Mouse (Mus musculus) heart, adult 2 months (tissue): ENCODE measurements around the gene Sgo1. TPM values are rescaled to one million over a fixed set of nuclear protein-coding genes. Genes with fewer than 3 reads are reported as not detected.
"Not testable (repeated sequence)": the region's sequence is repeated elsewhere in the genome, so short reads cannot be mapped to it uniquely, and the experiment has no call there.

Source experiments
- DNase-seq, 2 experiments: peaks; one replicate each; pipeline ENCODE4 v3.0.0; 2021
- H3K27ac ChIP-seq: fragments of 200-600 bp; 2 replicates; pipeline ENCODE4 v1.8.1; 2022
- H3K27me3 ChIP-seq: fragments of 200-500 bp; 2 replicates; pipeline ENCODE4 v1.6.1; 2012; ENCODE audit warnings: mild to moderate bottlenecking, low read length, inconsistent platforms, mixed read lengths; ENCODE audit not compliant: control insufficient read depth, insufficient read depth
- H3K36me3 ChIP-seq: fragments of 200-500 bp; 2 replicates; pipeline ENCODE4 v1.6.1; 2012; ENCODE audit warnings: low read length, inconsistent platforms; ENCODE audit not compliant: control insufficient read depth, insufficient read depth
- H3K4me1 ChIP-seq: fragments of 200-500 bp; 2 replicates; pipeline ENCODE4 v1.6.1; 2011; ENCODE audit warnings: low read length; ENCODE audit not compliant: control insufficient read depth, insufficient read depth
- H3K4me3 ChIP-seq: fragments of 200-600 bp; 2 replicates; pipeline ENCODE4 v1.8.1; 2022
- H3K79me2 ChIP-seq: fragments of 200-500 bp; replicated peaks from 2 replicates; pipeline ENCODE4 v1.6.1; 2012; ENCODE audit warnings: mild to moderate bottlenecking, inconsistent platforms, low read length, moderate library complexity, mixed read lengths; ENCODE audit not compliant: control insufficient read depth, insufficient read depth
- H3K9ac ChIP-seq: fragments of 200-500 bp; 2 replicates; pipeline ENCODE4 v1.6.1; 2012; ENCODE audit warnings: low read depth, mild to moderate bottlenecking, control low read depth, inconsistent platforms, low read length, mixed read lengths
- CTCF ChIP-seq: fragments of 200-600 bp; IDR thresholded peaks from 2 replicates; pipeline ENCODE4 v1.8.1; 2022; ENCODE audit warnings: antibody characterized with exemption, mild to moderate bottlenecking, moderate library complexity
- EP300 ChIP-seq: fragments of 200-500 bp; IDR thresholded peaks from 2 replicates; pipeline ENCODE4 v1.6.1; 2011; ENCODE audit warnings: low read depth, low read length, control low read depth; ENCODE audit not compliant: insufficient read depth
- POLR2A ChIP-seq: fragments of 200-500 bp; IDR thresholded peaks from 2 replicates; pipeline ENCODE4 v1.6.1; 2011; ENCODE audit warnings: mild to moderate bottlenecking, low read depth, low read length, control low read depth; ENCODE audit not compliant: insufficient read depth
- WGBS: fragments of 180-500 bp; shearing (Covaris S2); methylation state at CpG from one replicate; pipeline ENCODE4 v1.1.7; 2018; 5-methylcytosine and 5-hydroxymethylcytosine counted together
- intact Hi-C: fragments of 180-260 bp; cut with DNase I; formaldehyde crosslinking; loops from one replicate; pipeline ENCODE4 v1.15.1; 2025
- polyA plus RNA-seq: library from polyadenylated mRNA; depleted of rRNA; stranded (reverse); fragments of >200 nt; gene quantifications from 2 replicates; pipeline ENCODE4 v1.2.3, GENCODE M21; 2012
- total RNA-seq, 2 experiments: library from RNA; stranded (reverse); gene quantifications; 2 replicates each; pipeline ENCODE4 v1.2.3; 2021

Gene Sgo1
- total and polyA plus RNA-seq, 3 experiments, result 0.04 to 0.29 (median 0.14) TPM

DNA sequence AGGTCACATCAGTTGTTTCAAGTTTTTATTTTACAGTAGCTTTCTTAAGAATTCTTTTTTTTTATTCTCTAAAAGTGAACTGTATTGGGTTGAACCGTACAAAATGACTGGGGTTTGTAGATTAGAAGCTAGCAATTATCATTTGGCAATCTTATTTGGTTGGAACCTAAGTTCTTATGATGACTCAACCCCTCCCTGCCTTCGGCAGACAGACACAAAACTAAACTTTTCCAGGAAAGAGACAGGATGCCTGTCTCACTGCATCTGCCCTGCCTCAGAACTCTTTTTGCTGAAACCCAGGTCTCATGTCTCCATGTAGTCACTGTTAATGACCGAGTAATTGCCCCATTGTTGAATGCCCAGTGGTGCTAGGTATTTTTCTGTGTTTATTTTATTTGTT, 24.9 kb downstream of the Sgo1 start:
- H3K9ac ChIP-seq, result no peak overlapping the region
- 59% methylated on average over 3 of the region's 3 CpGs for WGBS
- H3K79me2 ChIP-seq, result no peaks in the 10 kb centered on the region
- no peak for TF ChIP-seq CTCF
- no peak for TF ChIP-seq EP300
- TF ChIP-seq POLR2A, result no peak
- no peak for DNase-seq
- no peaks in the 10 kb centered on the region for H3K27me3 ChIP-seq
- intact Hi-C loops, result no loop called here
- H3K27ac ChIP-seq, result no peak overlapping the region
- no peak overlapping the region for H3K4me3 ChIP-seq
- H3K4me1 ChIP-seq, result no peaks in the 10 kb centered on the region
- peaks cover 9% of the 10 kb centered on the region for H3K36me3 ChIP-seq

DNA sequence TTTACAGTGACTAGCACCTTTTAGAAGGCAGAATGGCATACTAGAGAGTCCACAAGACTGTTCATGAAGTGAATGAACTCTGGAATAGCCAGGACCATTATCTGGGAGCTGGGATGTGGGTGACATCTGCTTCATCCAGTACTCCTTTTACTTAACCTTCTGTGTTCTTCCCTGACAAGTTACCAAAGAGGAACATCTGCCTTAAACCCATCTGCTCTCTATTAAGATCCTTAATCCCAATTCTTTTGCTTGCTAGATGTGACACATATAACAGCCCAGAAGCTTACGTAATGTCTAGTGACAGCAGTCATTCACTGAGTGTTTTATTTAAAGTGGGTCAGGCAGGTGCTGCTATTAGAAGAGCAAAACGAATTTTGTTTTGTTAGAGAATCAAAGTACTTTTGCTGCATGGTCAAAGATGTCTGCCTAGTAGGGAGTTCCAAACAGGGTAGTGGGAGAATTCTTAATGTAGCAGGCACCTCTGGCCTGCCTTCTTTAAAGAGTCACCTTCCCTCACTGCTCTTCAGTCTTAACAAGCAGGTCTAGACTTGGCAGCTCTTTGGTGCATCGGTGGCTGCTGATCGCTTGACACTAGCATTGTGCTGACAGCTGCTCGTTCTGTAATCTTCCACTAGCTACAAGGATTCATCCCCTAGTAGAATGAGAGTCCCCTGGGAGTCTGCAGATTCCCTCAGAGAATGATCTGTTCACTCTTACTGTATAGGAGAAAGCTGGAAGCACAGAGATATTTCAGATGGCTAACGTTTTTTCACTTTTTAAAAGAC, 27.9 kb downstream of the Sgo1 start:
- no peak for DNase-seq

DNA sequence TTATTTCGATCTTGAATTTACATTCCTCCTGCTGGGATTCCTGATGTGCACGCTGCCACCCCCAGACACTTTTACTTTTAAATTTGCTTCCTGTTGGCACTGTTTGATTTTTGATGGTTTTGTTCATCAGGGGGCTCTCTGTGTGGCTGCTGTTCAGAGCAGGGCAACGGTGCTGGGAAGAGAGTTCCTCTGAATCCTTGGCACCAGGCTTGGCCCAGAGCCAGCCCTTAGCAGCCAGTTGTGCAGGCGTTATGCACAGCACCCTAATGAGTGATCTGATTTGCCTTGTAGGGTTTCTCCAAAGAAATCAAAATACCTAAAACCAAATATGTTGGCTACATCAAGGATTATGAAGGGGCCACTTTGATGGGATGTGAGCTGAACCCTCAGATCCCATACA, 29.4 kb downstream of the Sgo1 start:
- WGBS, result 68% methylated on average over 4 of the region's 4 CpGs
- Histone ChIP-seq H3K9ac (no peak overlapping the region), H3K4me1 (no peaks in the 10 kb centered on the region), H3K36me3 (peaks cover 9% of the 10 kb centered on the region), H3K79me2 (no peaks in the 10 kb centered on the region), H3K4me3 (no peak overlapping the region), H3K27me3 (no peaks in the 10 kb centered on the region), H3K27ac (no peak overlapping the region)
- TF ChIP-seq CTCF, result no peak
- TF ChIP-seq POLR2A, result no peak
- TF ChIP-seq EP300, result no peak
- no peak for DNase-seq
- intact Hi-C loops, result no loop called here

More for the DNA sequence above, 27.9 kb downstream of the Sgo1 start:
- Histone ChIP-seq H3K27ac (no peak overlapping the region), H3K27me3 (no peaks in the 10 kb centered on the region), H3K36me3 (peaks cover 9% of the 10 kb centered on the region), H3K4me3 (no peak overlapping the region), H3K4me1 (no peaks in the 10 kb centered on the region), H3K9ac (no peak overlapping the region), H3K79me2 (no peaks in the 10 kb centered on the region)
- intact Hi-C loops, result no loop called here
- WGBS, result 49% methylated on average over 6 of the region's 6 CpGs
- TF ChIP-seq EP300 (no peak), POLR2A (no peak), CTCF (no peak)

DNA sequence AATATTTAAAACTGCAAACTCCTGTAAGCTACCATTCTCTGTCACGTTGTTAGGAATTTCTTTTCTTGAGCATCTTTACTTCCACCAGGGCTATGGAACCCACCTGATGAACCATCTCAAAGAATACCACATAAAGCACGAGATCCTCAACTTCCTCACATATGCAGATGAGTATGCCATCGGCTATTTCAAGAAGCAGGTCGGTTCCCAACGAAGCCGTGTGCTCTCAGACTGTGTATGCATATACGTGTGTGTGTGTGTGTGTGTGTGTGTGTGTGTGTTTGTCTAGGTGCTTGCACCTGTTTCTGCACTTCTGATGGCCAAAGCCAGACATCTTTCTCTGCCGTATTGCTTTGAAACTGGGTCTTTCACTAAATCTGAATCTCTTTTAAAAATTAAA, 29.9 kb downstream of the Sgo1 start:
- H3K9ac ChIP-seq, result no peak overlapping the region
- H3K27me3 ChIP-seq, result no peaks in the 10 kb centered on the region
- H3K4me3 ChIP-seq, result no peak overlapping the region
- intact Hi-C loops, result no loop called here
- no peaks in the 10 kb centered on the region for H3K4me1 ChIP-seq
- H3K79me2 ChIP-seq, result no peaks in the 10 kb centered on the region
- 91% methylated on average over 8 of the region's 8 CpGs for WGBS
- no peak for DNase-seq
- TF ChIP-seq POLR2A (no peak), EP300 (no peak), CTCF (no peak)
- peaks cover 6% of the 10 kb centered on the region for H3K36me3 ChIP-seq
- H3K27ac ChIP-seq, result no peak overlapping the region

DNA sequence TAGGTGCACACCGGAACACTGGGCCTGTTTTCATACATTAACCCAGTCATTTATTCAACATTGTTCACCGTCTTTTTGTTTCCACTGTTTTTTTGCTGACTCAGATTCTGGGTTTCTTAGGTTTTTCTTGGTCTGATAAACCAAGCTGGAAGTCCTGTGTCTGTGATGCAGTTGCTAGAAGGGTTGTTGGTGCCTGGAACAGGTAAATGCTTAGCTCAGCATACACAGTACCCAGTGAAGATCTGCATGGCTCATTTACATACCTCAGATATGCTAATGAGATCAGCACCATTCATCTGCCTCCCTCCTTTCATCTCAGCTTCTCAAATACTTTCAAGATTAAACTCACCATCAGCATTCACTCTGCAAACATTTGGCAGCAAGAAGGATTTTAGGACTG, 30.5 kb downstream of the Sgo1 start:
- Histone ChIP-seq H3K27me3 (no peaks in the 10 kb centered on the region), H3K36me3 (peaks cover 5% of the 10 kb centered on the region), H3K79me2 (no peaks in the 10 kb centered on the region), H3K4me3 (no peak overlapping the region), H3K27ac (no peak overlapping the region), H3K9ac (no peak overlapping the region), H3K4me1 (no peaks in the 10 kb centered on the region)
- intact Hi-C loops, result no loop called here
- TF ChIP-seq EP300, result no peak
- no peak for TF ChIP-seq POLR2A
- TF ChIP-seq CTCF, result no peak
- WGBS, result 91% methylated on average over 2 of the region's 2 CpGs
- DNase-seq, result no peak

DNA sequence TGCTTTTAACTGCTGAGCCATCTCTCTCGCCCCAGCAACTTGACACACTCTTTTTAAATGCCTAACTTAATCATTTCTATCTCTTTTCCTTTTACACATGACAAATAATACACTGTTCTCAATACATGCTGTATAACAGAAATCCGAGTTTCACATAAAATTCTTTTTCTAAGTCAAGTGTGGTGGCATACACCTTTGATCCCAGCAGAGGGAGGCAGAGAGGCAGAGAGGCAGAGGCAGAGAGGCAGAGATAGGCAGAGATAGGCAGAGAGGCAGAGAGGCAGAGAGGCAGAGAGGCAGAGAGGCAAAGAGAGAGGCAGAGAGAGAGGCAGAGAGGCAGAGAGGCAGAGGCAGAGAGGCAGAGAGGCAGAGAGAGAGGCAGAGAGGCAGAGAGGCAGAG, 31.7 kb downstream of the Sgo1 start:
- H3K36me3 ChIP-seq, H3K4me1 ChIP-seq, H3K27ac ChIP-seq, H3K27me3 ChIP-seq, H3K79me2 ChIP-seq, DNase-seq, H3K9ac ChIP-seq, intact Hi-C loops, H3K4me3 ChIP-seq: not testable (repeated sequence)
- 81% methylated on average over 2 of the region's 2 CpGs for WGBS
- peak; percentile 55 for TF ChIP-seq CTCF
